Mouse (Mus musculus): ENCODE results near the gene Ctnnd2. TPM values are rescaled to one million over a fixed set of nuclear protein-coding genes. Genes with fewer than 3 reads are reported as not detected.

Ctnnd2 gene
- polyA plus RNA-seq, 1 experiment from 2014 or later: 1.3 TPM

DNA sequence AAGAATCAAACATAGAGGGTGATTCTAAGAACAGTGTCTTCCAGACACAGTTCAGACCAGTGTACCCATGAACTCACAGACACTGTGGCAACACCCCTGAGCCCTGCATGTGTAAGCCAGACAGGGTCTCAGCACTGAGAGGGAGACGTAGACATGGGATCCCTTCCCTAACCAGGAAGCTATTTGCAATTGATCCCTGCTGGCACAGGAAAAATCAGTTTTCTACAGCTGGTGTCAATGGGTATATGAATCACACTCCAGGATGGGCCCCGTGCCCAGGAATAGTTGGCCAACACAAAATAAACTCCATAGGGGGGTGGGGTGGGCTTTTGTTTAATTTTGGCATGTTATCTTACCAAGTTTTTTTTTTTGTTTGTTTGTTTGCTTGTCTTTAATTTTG, 895.7 kb downstream of the Ctnnd2 start:
- no peaks in the 10 kb centered on the region for H3K4me1 ChIP-seq (ENCODE audit: control insufficient read depth, insufficient read depth, low read length)
- WGBS: 66% methylated on average over 2 of the region's 2 CpGs
- no peaks in the 10 kb centered on the region for H3K27me3 ChIP-seq (replicated peaks; ENCODE audit: control insufficient read depth, insufficient read depth, low read length)
- ATAC-seq: no peak
- H3K27ac ChIP-seq (ENCODE audit: low read length): no peak overlapping the region
- H3K9ac ChIP-seq (ENCODE audit: low read depth, low read length): no peak overlapping the region
- H3K4me3 ChIP-seq (ENCODE audit: low read length): no peak overlapping the region
- H3K4me2 ChIP-seq (ENCODE audit: low read depth, low read length): no peak overlapping the region
- H3K9me3 ChIP-seq (ENCODE audit: control insufficient read depth, low read length): no peaks in the 10 kb centered on the region
- no peaks in the 10 kb centered on the region for H3K36me3 ChIP-seq (ENCODE audit: control insufficient read depth, insufficient read depth, low read length)

DNA sequence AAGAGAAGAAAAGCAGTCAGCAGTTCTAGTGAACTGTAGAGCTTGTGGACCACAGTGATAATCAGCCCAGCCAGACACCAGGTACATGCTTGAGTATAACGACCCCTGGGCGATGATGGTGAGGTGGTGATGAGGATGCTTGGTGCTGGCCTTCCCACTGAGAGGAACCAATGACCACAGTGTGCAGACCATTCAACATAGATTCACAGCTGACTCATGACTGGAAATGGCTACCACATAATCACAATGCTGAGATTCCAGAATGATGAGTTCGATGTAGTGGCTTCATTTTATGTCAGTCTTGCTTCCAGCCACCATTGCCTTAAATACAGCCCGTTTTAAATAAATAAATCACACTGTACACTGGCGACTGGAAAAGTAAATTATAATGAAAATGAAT, 897.9 kb downstream of the Ctnnd2 start:
- Histone ChIP-seq H3K4me2 (ENCODE audit: low read depth, low read length) (no peak overlapping the region), H3K36me3 (ENCODE audit: control insufficient read depth, insufficient read depth, low read length) (no peaks in the 10 kb centered on the region), H3K4me1 (ENCODE audit: control insufficient read depth, insufficient read depth, low read length) (no peaks in the 10 kb centered on the region), H3K9ac (ENCODE audit: low read depth, low read length) (no peak overlapping the region), H3K27me3 (replicated peaks; ENCODE audit: control insufficient read depth, insufficient read depth, low read length) (no peaks in the 10 kb centered on the region), H3K9me3 (ENCODE audit: control insufficient read depth, low read length) (no peaks in the 10 kb centered on the region), H3K4me3 (ENCODE audit: low read length) (no peak overlapping the region), H3K27ac (ENCODE audit: low read length) (no peak overlapping the region)
- no peak for ATAC-seq
- 84% methylated on average over 5 of the region's 5 CpGs for WGBS
